Mouse (Mus musculus) frontal cortex, adult 2 months (tissue): Measurements from ENCODE around the gene Icam1. TPM values are rescaled to one million over a fixed set of nuclear protein-coding genes. Genes with fewer than 3 reads are reported as not detected.
"Not testable (repeated sequence)": the region's sequence is repeated elsewhere in the genome, so short reads cannot be mapped to it uniquely, and the experiment has no call there.

Experiments used
- DNase-seq, 2 experiments: peaks; one replicate each; pipeline ENCODE4 v3.0.0; 2022; ENCODE audit warnings: low spot score in 1 of 2; ENCODE audit errors: extremely low spot score in 1 of 2
- polyA plus RNA-seq: library from polyadenylated mRNA; depleted of rRNA; stranded (reverse); fragments of >200 nt; gene quantifications from 2 replicates; pipeline ENCODE4 v1.2.3, GENCODE M21; 2012; rRNA removed

The Icam1 gene
- polyA plus RNA-seq, 1 experiment: 3.5 TPM

DNA sequence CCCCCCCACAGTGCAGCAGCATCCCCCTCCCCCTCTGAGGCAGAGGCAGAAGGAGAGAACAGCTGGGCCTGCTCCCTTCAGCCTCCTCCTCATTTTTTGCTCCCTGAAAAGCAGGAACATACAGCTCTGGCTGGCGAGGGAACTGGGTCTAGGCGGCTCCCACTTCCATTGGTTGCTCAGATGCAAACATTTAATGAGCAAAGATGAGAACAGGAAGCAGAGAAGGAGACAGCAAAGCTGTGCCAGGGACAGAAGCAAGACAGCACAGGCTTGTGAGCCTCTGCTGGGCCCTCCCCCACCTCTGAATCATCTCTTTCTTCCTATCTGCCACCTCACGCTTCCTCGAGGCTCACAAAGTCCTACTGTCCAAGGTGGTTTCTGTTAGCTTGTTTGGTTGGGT, 25.5 kb downstream of the Icam1 start:
- DNase-seq: peak; percentile 91 to 92

DNA sequence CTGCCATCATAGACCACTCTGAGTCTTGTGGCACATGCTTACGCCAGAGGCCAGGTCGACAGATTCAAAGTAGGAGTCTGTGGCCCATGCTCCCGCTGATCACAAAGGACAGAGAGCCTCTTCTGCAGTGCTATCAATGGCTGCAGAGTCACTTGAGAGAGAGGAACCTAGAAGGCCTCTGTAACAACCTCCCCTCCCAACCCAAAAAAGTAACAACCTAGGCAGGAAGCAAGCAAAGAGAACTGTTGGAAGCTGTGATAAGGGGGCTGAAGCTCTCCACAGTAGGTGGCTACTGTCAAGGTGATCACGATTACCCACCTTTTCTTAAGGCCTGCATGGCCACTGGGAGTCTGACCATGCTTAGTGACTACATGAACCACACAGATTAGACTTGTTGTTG, 27.8 kb downstream of the Icam1 start:
- DNase-seq: no peak

DNA sequence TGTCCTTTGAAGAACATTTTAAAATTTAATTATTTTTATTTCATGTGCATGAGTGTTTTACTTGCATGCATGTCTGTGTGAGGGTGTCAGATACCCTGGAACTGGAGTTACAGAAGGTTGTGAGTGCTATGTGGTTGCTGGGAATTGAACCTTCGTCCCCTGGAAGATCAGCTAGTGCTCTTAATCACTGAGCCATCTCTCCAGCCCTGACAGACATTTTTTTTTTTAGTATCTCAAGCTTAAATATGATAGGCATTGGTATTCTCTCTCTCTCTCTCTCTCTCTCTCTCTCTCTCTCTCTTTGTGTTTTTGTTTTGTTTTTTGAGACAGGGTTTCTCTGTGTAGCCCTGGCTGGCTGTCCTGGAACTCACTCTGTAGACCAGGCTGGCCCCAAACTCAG, 29.0 kb downstream of the Icam1 start:
- DNase-seq: not testable (repeated sequence)

DNA sequence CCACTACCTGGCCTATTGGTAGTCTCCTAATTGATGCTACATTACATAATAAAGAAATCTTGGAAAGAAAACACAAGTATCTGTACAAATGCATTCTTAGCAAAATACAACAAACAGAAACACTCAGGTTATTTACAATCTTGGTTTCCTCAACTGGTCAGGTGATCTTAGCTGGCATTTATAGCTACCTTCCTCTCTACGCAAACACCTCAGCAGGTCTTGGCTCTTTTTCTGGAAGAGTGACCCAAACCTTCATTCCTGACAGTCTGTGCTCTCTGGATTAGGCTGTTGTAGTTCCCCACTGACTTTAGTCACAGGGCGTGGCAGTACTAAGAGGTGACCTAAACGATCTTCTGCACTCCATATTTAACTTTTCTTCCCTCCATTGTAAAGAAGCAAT, 29.4 kb downstream of the Icam1 start:
- no peak for DNase-seq

DNA sequence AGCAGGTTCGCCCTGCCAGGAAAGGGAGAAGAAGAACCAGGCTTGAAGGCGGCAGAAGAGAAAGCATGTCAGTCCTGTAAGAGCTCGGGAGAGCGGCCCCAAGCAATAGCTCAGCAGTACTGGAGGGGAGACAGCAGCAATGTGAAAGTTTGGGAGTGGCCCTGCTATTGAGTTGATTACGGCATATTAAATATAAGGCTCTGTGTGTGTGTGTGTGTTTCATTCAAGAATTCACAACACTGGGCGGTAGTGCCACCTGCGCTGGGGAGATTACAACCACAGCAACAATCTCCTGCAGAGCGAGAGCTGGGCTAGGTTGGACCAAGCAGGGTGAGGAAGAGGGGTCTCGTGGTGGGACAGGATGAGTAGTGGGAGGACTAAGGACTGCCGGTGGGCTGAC, 35.8 kb downstream of the Icam1 start:
- DNase-seq: no peak

DNA sequence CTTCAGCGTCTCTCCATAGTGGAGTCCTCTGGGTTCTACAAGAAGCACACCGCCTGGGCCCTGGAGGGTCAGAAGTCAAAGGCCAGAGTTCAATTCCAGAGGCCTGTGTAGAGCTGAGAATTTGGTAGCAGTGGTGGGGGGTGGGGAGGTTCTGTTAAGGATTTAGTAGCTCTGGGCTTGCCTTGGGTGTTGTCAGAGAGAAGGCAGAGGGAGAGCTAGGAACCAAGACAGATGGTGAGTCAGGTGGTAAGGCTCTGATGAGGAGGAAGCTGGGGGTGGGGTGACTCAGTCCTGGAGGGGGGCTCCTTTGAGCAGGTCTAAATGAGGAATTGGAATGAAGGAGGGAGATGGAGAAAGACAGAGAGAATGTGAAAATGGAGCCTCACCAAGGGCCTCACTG, 47.1 kb downstream of the Icam1 start:
- DNase-seq: peak; percentile 81 to 86

DNA sequence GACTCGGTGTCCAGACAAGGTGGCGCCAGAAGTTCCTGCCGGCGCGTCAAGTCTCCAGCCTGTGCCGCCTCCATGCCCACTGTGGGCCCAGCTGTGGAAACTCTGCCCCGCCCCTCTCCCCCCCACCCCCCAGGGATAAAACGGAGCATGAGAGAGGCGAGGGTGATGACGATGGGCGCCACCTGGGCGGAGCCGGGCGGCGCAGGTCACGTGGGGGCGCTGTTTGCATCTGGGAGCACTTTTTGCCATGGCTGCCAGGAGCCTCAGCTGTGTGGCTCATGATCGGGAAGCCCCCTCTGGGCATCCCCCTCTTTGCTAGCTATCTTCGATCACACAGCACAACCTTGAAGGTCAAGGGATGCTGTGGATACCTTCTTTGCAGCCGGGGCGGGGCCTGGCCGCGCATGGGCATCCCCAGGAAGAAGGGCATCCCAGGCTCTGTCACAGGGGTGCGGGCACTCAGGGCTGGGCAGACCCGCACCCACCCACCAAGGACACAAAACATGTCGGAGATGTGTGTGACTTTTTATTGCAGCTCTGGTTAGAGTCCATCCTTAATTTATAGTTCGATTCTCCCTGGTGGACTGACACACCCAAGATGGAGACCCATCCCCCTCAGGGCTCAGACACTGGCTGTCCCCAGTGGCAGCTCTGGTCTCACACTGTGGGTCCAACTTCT, 51.4 kb downstream of the Icam1 start, which contains the start of gene Zglp1:
TSS of gene Zglp1 (minus strand) at position 88 of the 679 bp plus-strand sequence.
- DNase-seq: no peak

DNA sequence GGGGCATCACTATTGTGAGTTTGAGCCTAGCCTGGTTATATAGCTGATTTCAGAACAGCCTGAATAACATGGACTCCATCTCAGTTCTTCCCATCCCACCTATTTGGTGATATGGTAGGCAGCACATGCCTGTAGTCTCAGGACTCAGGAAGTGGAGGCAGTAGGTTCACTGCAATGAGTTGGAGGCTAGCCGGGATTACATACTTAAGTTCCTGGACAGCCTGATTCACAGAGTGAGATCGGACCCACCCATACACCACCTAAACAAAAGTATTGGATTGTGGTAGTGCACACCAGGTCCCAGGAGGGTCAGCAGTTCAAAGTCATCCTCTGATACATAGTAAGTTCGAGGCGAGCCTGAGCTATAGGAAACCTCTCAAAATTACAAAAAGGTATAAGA, 56.9 kb downstream of the Icam1 start:
- DNase-seq: peak in 1 of 2 experiments; percentile 38

DNA sequence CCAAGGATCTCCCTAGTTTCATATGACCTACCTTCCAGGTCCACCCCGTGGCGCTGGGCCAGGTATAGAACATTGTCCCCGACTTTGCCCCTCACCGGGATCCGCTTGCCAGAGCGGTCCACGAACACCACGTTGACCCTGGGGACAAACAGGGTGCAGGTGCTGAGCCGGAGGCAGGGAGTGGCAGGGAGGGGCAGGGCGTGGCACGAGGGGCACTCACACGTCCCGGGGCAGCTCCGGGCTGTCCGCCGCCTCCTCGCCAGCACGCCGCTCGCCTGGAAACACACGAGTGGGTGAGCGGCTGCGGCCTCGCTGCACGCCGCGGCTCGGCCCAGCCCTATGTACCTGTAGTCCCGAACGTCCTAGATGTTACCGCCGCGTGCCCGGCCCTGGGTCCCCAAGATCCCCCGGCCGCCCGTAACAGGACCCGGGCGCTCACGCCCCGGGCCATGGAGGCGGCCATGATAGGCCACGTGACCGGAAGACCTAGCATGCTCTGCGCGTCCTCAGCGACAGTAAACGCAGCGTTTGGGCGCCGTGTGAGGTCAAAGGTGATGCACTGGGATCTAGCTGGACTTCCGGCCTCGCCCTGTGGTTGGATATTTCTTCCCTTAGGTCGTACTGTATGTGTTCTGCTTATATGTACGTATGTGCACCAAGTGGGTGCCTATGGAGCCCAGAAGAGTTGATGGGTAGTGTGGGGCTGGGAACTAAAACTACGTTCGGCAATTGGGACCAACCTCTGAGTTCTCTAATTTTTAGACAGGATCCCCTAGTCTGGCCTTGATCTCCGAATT, 57.5 kb downstream of the Icam1 start, which contains the start of the genes Gm49373 and Fdx1l:
TSS of gene Gm49373 (minus strand) at position 53 of the 797 bp plus-strand sequence.
TSS of gene Fdx1l (minus strand) at position 571 of the 797 bp plus-strand sequence.
- DNase-seq: peak; percentile 84 to 94

DNA sequence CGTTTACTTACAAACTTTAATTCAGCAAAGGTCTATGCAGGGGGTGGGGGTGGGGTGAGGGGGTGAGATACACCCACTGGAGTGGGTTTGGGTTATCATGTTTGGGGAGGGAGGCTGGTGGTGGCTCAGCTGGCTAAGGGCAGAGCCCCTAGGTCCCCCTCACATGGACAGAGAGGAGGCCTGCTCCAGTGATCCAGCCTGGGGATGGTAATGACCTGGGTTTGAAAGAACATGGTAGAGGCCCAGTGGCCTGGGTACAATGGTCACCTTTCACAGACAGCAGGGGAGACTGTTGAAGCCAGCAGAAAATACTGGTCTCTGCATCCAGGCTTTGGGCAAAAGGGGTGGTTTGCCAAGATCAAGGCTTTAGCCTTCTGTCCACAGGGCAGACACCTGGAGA, 58.4 kb downstream of the Icam1 start:
- no peak for DNase-seq

DNA sequence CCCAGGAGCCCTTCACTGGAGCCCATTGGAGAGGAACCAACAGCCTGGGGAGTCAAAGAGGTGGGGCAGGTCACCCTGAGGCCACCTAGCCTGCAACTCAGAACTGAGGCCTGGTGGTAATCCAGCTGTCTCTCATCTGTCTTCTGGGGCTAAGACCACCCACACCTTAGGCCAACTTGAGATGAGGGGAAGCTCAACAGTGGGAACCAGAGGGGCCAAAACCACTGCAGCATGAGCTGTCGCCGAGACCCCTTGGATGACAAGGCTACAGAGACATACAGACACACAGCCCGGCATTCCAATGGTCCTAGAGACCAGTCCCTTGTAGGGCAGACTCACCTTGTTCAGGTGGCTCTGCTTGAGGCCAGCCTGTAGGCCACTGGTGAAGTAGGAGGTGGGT, 59.8 kb downstream of the Icam1 start:
- DNase-seq: no peak

Other genes starting within 250 kb of the Icam1 start
- gene Col5a3, start 200.9 kb upstream of the Icam1 start, polyA plus RNA-seq: 1.7 and 2.5 TPM in 2 replicates
- not detected in 2 replicates for gene Rdh8, start 197.5 kb upstream of the Icam1 start, polyA plus RNA-seq
- gene A230050P20Rik, start 147.3 kb upstream of the Icam1 start, polyA plus RNA-seq: 227 and 254 TPM in 2 replicates
- gene Angptl6, start 136.3 kb upstream of the Icam1 start, polyA plus RNA-seq: 11.5 and 13.6 TPM in 2 replicates
- 48.3 and 49.1 TPM in 2 replicates for gene Ppan, start 127.8 kb upstream of the Icam1 start, polyA plus RNA-seq
- 115 and 117 TPM in 2 replicates for gene Eif3g, start 117.4 kb upstream of the Icam1 start, polyA plus RNA-seq
- gene Dnmt1, start 56.1 kb upstream of the Icam1 start, polyA plus RNA-seq: 40.6 and 41.2 TPM in 2 replicates
- gene S1pr2, start 39.2 kb upstream of the Icam1 start, polyA plus RNA-seq: 1.8 TPM in 2 replicates
- gene Mrpl4, start 13.2 kb upstream of the Icam1 start, polyA plus RNA-seq: 114 and 131 TPM in 2 replicates
- gene Icam4, start 13.4 kb downstream of the Icam1 start, polyA plus RNA-seq: 3.3 TPM in 2 replicates
- gene Icam5, start 16.1 kb downstream of the Icam1 start, polyA plus RNA-seq: 220 and 241 TPM in 2 replicates
- not detected in 2 replicates for gene Zglp1, start 51.1 kb downstream of the Icam1 start, polyA plus RNA-seq
- gene Gm49373, start 57.1 kb downstream of the Icam1 start, polyA plus RNA-seq: 1.6 and 2.5 TPM in 2 replicates
- gene Fdx1l, start 57.6 kb downstream of the Icam1 start, polyA plus RNA-seq: 123 and 124 TPM in 2 replicates
- 1.4 and 1.7 TPM in 2 replicates for gene Gm38431, start 76.0 kb downstream of the Icam1 start, polyA plus RNA-seq
- gene Raver1, start 76.0 kb downstream of the Icam1 start, polyA plus RNA-seq: 27.9 and 28.2 TPM in 2 replicates
- 16.5 and 19.1 TPM in 2 replicates for gene Tyk2, start 115.3 kb downstream of the Icam1 start, polyA plus RNA-seq
- 175 and 217 TPM in 2 replicates for gene Cdc37, start 134.0 kb downstream of the Icam1 start, polyA plus RNA-seq
- gene Pde4a, start 149.7 kb downstream of the Icam1 start, polyA plus RNA-seq: 95.2 and 96.2 TPM in 2 replicates
- gene Keap1, start 223.4 kb downstream of the Icam1 start, polyA plus RNA-seq: 58.3 and 59.6 TPM in 2 replicates
- gene S1pr5, start 232.5 kb downstream of the Icam1 start, polyA plus RNA-seq: 9.9 and 13.8 TPM in 2 replicates
- 36.5 and 40.6 TPM in 2 replicates for gene Atg4d, start 249.3 kb downstream of the Icam1 start, polyA plus RNA-seq